Mouse (Mus musculus) brain, adult 2 months (tissue): ENCODE data around the gene Fam181b.
A peak's percentile ranks its signal among the peaks of the same experiment; 100 is the strongest.

Experiments used
- DNase-seq: peaks from one replicate; pipeline ENCODE4 v3.0.0; 2011; ENCODE audit warnings: low read depth, low spot score

Gene Fam181b

DNA sequence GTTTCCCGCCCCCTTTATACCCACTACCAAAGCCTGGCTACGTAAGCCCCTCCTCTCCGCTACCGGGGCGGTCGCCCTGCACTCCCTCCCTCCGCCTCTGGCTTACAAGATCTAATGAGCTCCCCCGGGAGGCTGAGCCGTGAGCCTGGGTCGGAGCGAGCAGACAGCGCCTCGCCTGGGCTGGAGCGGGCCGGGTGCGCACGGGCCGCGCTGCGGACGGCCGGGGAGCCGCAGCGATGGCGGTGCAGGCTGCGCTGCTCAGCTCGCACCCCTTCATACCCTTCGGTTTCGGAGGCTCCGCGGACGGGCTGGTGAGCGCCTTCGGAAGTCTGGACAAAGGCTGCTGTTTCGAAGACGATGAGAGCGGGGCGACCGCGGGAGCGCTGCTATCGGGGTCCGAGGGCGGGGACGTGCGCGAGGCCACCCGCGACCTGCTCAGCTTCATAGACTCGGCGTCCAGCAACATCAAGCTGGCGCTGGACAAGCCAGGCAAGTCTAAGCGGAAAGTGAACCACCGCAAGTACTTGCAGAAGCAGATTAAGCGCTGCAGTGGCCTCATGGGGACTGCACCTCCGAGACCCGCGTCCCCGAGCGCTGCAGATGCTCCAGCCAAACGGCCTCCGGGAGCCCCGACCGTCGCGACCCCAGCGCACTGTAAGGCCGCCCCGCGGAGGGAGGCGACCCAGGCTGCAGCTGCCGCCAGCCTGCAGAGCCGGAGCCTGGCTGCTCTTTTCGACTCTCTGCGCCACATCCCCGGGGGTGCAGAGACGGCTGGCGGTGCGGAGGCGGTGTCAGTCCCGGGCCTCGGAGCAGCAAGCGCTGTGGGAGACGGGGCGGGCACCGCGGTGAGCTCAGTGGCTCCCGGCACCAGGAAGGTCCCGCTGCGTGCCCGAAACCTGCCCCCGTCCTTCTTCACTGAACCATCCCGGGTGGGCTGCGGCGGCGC lies at the start of gene Fam181b:
Gene Fam181b, plus strand, starts transcription at position 81 of the 946 bp plus-strand sequence.
- DNase-seq: peak; percentile 88

DNA sequence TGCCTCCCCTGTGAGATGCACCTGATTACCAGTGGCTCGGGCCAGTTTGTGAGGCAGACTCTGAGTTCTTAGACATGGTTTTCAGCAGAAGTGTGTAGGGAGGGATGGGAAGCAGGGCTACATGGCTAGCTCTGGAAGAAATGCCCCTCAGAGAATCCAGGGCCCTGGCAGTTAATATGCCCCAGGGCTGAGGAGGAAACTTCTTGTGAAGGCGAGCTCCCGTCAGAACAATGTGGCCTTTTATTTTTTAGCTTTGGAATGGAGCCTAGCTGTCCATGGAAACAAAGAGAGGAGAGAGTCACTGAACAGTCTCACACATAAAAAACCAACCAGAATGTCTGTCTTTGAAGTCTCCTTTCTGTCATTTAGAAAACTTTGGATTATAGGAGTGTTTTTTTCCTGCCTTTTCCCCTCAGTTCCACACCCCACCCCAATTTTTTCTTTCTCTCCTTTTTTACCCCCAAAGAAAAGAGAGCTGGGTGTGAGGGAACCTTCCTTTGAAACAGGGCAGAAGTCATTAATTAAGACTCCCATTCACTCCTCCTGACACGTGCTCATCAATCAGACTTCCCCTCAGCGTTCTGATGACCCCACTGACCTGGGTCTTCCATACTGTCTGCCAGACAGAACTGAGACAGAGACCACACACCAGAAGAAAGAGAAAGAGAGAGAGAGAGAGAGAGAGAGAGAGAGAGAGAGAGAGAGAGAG lies 41.7 kb upstream of the Fam181b start:
- DNase-seq: peak; percentile 29

DNA sequence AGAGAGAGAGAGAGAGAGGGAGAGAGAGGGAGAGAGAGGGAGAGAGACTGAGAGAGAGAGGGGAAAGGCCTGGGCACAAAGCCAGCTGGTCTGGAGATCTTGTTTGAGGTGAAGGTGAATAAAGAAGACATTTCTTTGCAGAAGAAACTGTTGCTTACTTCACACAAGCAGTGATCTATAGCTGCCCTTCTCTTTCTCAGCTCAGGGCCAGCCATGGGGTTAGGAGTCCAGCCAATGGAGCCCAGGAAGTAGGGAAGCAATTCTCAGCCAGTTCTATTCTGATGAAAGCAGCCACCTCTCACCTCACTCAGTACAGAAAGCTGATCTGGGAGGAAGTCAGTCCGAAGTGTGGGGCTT lies 41.2 kb upstream of the Fam181b start:
- DNase-seq: no peak

DNA sequence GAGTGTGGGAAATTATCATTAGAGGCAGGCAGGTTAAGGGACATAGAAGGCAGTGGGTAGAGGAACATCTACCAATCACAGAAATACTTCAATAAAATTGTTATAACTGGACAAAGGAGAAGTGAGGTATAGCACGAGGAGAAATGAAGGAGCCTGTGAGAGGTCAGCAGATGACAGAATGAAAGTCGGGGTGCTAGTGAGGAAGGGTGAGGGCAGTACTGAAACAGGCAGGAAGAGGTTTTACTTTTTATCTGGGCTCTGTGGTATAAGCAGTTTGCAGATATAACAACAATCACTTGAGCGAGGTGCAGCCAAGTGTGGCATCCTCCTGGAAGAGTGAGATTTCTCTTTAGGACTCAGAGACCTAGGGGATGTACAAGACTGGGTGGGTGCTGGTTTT lies 40.1 kb upstream of the Fam181b start:
- no peak for DNase-seq

DNA sequence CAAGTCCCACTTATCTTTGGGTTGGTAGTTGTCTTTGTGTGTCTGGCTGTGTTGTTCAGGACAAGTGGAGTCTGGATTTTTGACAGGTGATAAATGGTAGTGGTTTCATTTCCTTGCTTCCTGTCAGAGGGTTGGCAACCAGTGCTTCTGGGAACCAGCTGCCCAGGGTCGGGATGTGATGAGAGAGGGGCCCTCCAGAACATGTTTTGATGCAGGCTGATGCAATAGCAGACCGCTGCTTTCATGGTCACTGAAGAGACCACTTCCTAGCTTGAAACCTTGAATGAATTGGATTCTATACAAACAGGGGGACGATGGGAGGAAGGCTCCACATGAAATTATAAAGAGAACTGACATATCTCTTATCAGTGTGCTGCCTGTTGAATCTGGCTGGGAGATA lies 35.3 kb upstream of the Fam181b start:
- no peak for DNase-seq

DNA sequence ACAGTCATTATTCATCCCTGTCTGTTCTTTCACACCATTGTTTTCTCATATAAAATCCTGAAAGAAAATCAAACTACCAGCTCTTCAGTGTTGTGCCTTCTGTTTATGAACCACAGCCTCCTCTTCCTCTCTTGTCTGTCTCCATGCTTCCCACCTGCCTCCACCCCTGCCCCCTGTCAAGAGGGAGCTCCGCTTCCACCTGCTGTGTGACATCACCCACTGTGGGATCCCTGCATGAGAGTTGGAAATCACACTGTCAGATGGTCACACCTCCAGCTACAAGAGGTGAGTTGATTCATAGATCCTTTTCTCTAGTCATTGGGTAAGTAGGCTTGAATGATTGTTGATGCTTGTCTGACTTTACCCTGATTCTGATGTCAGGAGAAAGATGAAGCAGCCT lies 34.9 kb upstream of the Fam181b start:
- no peak for DNase-seq

DNA sequence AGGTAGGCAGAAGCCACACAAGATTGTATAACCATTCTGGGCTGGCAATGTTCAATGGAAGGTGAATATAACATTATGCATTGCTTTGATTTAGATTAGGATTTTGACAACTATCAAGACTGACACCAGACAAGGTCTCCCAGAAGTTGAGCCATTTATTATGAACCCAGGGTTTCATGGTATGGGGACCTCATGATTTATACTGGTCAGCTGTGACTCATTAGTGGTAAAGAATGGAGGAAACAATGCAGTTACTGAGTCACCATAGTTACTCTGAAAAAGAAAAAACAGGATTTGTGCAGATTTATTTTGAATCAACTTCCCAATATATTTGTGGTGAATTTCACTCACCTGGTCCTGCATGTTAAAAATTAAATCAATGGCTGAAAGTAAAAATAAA lies 18.8 kb upstream of the Fam181b start:
- DNase-seq: no peak

DNA sequence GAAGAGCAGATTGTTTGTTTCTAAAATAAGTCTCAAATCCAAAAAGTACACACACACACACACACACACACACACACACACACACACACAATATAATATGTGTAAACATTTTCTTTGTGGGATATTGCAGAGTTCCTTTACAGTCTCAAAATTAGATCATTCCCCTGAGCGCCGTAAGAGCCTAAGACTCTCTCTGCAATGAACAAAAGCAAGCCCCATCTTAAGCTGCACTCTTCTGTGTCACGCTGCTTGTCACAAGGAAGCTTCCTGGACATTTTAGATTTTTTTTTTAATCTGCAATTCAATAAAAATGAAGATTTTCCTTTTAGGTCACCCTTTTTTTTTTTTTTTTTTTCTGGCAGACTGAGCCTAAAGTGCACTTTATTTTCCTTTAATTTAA lies 17.9 kb upstream of the Fam181b start:
- DNase-seq: no peak

DNA sequence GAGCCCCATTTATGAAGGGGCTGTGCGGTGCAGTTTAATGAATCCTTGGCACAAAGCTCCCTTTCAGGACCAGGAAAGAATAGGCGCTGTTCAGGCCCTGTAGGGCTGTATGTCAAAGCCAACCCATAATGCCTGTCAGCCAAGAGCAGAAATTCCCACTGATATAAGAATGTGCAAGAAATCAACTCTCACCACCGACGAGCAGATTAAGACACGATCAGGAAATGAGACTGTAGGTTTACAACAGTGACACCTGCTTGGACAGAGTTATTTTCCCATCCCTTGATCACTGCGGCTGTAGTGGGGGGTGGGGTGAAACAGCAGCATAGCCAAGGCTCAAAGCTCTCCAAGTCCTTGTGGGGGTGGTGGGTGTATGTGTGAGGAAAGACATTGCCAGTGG lies 17.5 kb upstream of the Fam181b start:
- peak; percentile 43 for DNase-seq

DNA sequence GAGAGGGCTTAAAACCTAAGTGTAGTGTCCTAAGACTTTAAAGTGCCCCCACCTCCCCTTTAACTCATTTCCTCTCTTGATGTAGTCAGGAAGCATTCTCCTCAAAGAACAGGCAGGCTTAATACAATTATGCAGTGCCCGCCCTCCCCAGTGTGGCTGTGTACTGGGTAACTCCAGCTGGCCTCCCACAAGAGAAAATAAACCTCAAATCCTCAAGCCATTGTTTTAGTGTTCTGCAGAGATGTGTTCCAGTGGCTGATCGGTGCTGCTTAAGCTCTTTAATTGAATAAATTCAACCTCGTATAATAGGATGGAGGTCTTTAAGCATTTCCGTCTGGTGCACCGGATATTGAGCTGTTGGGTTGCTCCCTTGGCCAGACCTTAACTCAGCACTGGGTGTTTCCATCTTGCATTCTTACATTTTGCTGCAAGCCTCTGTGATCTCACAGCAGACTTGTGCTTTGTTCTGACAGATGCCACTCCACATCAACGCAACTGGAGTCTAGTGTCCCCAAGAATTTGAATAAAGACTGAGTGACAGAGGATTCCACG lies 12.1 kb upstream of the Fam181b start:
- DNase-seq: no peak

DNA sequence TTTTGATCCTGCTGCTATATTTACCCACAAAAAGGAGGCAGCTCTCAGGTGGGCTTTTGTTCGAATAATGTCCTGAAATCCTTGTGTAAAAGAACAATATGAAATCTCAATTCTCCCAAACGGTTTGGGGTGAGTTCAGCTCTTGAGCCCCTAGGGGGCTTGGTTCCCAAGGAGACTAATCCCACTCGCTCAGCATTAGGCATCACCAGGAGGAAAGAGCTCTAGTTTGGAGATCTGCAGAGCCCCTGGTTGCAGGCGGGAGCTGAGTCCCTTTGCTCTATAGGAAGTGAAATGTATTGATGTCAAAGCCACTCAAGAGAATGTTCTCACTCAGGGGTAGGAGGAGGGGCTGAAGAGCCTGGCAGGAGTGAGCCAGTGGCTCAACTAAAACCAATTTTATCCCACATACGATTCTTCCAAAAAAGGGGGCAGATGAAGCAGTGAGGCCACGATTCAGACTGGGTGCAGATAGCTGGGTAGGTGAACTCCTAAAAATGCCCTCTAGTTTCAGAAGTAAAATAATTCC lies 3.2 kb upstream of the Fam181b start:
- DNase-seq: no peak

DNA sequence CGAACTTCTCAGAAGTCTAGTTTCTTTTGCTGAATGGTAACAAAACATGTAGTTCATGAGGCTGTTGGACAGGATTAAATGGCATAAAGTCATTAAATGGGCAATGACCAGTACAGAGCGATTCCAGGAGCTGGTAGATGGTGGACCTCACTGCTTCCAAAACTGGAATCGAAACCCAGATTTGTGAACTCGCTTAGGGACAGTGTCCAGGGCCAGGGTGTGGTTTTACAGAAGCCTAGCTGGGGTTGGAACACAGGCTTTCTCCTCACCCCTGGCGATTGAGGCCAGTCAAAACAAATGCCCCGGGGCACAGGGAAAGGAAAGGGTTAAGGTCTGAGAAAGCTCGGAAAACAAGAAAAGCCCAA lies 263 bp upstream of the Fam181b start:
- no peak for DNase-seq

DNA sequence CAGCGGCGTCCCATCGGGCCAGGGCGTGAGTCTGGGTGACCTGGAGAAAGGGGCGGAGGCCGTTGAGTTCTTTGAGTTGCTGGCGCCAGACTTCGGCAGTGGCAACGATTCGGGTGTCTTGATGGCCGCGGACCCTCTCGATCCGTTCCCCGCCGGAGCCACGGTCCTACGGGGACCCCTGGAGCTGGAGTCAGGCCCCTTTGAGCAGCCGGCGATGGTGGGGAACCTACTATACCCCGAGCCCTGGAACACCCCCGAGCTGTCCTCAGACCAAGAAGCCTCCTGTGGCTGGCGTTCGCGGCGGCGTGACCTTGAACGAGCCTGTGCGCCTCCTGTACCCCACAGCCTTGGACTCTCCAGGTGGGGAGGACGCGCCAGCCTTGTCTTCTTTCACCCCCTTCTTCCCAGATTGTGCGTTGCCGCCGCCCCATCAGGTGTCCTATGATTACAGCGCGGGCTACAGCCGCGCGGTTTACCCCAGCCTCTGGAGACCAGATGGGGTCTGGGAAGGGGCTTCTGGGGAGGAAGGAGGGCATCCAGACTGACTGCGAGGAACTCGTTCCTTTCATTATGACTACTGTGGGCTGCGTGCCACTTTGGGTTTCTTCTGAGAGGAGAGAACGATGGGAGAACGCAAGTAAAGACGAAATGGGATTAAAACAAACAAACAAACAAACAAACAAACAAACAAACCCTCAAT lies 1.2 kb downstream of the Fam181b start:
- peak; percentile 20 for DNase-seq

DNA sequence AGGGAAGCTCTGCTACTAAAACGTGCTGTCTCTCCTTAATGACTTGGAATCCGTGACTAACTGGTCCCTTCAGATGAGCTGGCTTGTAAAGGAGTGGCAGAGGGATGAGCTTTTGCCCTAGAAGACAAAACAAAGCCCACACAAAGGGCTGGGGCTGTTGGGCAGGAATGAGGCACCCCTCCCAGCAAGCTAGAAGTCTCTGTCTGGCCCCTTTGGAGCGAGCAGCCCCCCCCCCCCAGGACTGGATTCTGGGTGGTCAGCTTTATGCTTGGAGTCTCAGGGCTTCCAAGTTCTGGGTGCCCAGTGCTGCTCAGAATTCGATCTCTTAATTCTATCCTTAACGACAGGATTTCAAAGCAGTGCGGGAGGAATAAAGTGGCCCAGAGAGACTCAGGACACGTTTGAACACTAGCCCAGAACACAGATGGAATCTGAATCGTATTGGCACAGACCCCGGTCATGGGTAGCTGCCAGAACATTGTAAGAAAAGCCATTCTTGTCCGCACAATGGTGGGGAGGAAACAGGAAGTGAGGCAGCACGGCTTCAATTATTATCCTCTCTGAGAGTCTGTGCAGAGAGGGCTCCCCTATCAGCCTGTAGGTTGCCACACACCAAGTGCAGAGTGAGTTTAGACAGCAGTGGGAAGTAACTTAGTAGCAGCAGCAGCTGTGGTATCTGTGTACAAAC lies 13.8 kb downstream of the Fam181b start:
- peak; percentile 96 for DNase-seq

DNA sequence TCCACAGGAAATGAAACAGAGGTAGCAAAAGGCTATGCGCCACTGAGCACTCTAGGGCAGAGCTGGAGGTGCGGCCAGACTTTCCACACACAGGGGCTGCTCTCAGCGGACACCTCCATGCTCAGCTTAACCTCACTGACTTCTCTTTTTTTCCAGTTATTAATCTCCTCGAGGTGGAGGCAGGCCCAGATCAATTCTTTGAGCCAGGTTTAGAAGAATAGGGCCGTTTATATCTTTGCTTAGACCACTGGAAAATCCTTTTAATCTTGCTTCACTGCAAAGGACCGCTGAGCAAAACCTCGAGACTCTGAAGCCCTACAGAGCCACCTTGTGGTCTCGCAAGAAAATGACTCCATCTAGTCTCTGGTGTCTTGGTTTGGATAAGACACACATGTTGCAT lies 15.8 kb downstream of the Fam181b start:
- DNase-seq: peak; percentile 88

DNA sequence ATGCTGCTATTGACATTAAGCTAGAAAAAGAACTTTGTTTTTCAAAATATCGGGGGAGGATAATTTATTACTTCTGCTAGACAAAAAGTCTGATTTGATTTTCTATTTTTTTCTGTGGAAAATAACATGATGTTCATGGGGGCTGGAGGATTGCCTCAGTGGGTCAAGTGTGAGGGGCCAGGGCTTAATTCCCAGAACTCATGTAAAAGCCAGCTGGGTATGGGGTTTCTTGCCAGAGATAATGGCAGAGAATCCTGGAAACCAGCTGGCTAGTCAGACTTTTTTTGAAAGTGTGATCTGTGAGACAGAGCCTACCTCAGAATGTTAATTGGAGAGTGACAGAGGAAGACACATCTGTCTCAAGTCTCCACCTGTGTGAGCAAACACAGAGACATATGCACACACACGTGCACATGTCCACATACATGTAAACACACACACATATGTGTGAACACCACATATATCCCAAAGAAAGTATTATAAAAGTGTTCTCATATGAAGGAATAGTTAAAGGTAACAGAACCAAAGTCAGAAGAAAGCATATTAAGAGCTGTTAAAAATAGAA lies 25.2 kb downstream of the Fam181b start:
- no peak for DNase-seq

DNA sequence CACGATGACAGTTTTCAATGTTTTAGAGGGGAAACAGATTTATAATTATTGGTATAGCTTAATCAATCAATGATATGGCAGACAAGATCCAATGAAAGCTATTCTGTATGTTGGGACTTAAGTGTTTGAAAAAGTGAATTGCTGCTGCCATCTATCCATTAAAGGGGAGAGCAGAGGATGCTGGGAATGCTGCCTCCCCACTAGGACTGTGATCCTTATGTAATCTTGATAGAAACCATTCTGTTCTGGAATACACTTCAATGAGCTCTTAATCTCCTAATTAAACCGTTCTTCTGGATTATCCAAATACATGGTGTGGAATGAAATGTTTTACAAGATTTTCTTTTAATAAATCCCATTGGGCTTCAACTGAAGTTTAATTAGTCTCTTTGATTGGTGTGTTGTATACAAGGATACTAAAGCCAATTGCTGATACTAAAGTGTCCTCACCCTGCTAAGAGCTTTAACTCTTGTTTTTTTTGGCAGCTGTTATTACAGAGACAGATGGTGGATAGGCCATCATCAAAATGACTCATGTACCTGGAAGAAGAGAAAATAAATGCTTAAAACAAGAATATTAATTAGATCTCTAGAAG lies 30.8 kb downstream of the Fam181b start:
- peak; percentile 88 for DNase-seq

DNA sequence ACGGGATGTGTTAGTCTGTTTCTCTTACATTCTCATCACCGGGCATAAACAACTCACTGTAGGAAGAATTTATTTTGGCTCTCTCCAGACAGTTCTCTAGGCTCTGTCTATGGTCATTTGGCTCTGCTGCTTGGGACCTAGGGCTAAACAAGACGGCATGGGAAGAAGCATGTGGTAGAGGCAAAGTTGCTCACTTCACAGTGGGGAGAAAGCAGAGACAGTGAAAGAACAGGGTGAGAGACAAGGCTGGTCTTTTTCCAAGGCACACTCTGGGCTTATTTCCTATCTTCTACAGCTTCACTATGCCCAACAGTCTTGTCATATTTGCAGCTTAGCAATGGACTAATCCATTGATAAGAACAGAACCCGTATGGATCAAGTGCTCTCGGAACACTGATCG lies 31.4 kb downstream of the Fam181b start:
- DNase-seq: peak; percentile 88

DNA sequence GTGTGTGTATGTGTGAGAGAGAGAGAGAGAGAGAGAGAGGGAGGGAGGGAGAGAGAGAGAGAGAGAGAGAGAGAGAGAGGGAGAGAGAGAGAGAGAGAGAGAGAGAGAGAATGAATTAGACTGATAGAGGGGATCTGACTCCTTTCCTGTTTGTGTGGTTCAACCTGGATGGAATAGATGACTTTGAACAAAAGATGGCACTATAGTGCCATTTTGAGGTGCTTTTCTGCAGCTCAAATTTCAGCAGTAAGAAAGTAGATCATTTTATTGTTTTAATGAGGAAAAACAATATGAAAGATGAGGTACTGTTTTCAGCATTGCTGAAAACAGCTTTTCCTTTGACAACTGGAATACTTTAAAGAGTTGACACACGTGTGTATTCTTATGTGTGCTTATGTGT lies 37.9 kb downstream of the Fam181b start:
- no peak for DNase-seq

DNA sequence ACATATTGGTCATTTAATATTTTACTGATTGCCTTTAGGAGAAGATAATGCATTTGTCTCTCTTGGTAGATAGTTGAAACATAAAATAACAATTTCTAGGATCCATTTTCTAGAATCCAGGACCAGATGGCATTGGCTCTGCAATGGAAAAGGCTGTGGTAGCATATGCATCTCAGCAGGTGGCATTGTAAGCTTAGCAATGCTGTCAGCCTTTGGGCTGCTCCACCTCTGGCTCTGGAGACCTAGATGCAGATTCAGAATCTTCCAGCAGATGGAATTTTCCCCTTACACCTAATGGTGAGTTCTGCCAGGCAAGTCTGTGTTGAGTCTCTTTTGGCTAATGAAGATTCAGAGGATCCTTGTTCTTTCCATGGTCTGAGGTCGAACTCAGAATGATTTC lies 44.3 kb downstream of the Fam181b start:
- DNase-seq: peak; percentile 91
